Mouse (Mus musculus): ENCODE data around the gene 1700028K03Rik. TPM values are rescaled to one million over a fixed set of nuclear protein-coding genes. Genes with fewer than 3 reads are reported as not detected.

Gene 1700028K03Rik
- polyA plus RNA-seq (2015; fragmentation: Nextera tagmentation; extraction: Ambion mirVana), result 0.06 TPM in 2 replicates

GRCm38 (mm10) chr5:107534581-107534980 lies at the start of gene 1700028K03Rik:
Gene 1700028K03Rik (plus strand): TSS chr5:107534709.

DNA sequence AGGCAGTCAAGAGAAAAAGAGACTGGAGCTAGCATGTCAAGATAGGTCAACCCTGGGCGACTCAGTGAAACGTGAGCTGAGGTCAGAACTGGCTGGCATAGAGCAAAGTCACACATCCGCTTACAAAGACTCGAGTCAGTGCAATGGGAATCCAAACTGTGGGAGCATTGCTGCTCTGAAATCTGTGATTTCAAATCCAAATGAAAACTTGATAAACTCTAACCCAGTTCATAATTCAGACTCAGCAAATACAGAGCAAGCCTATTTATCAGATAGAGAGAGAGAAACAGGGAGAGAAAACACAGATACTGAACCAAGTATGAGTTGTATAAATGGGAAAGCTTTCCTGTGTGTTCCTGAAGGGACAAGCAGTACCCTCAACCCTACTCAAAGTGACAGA lies 27.2 kb upstream of the 1700028K03Rik start, which contains the start of gene Gm42669:
Gene Gm42669 (plus strand): TSS at position 301 of the 400 bp plus-strand sequence.

GRCm38 (mm10) chr5:107597301-107598077 lies 63.0 kb downstream of the 1700028K03Rik start, which contains the start of the genes Rpap2 and Glmn:
Gene Rpap2 (plus strand): TSS chr5:107597373.
Gene Glmn (minus strand): TSS chr5:107597888.

Other genes with a start within 250 kb of the 1700028K03Rik start
- 16.0 and 21.0 TPM in 2 replicates for gene Tgfbr3, start 245.1 kb upstream of the 1700028K03Rik start, polyA plus RNA-seq (2015; fragmentation: Nextera tagmentation; extraction: Ambion mirVana)
- gene Brdt, start 203.6 kb upstream of the 1700028K03Rik start, polyA plus RNA-seq (2015; fragmentation: Nextera tagmentation; extraction: Ambion mirVana), result 0.97 and 1.1 TPM in 2 replicates
- gene Ephx4, start 132.0 kb upstream of the 1700028K03Rik start, polyA plus RNA-seq (2015; fragmentation: Nextera tagmentation; extraction: Ambion mirVana), result 0.16 and 0.40 TPM in 2 replicates
- not detected in 2 replicates for gene Lpcat2b, start 103.2 kb upstream of the 1700028K03Rik start, polyA plus RNA-seq (2015; fragmentation: Nextera tagmentation; extraction: Ambion mirVana)
- 2.3 and 2.5 TPM in 2 replicates for gene Btbd8, start 96.7 kb upstream of the 1700028K03Rik start, polyA plus RNA-seq (2015; fragmentation: Nextera tagmentation; extraction: Ambion mirVana)
- gene Gm42669, start 27.1 kb upstream of the 1700028K03Rik start, polyA plus RNA-seq (2015; fragmentation: Nextera tagmentation; extraction: Ambion mirVana), result 0.19 and 0.23 TPM in 2 replicates
- gene Rpap2, start 62.7 kb downstream of the 1700028K03Rik start, polyA plus RNA-seq (2015; fragmentation: Nextera tagmentation; extraction: Ambion mirVana), result 9.7 and 9.8 TPM in 2 replicates
- 11.7 and 12.2 TPM in 2 replicates for gene Glmn, start 63.2 kb downstream of the 1700028K03Rik start, polyA plus RNA-seq (2015; fragmentation: Nextera tagmentation; extraction: Ambion mirVana)
- 2.3 and 3.2 TPM in 2 replicates for gene Gfi1, start 191.3 kb downstream of the 1700028K03Rik start, polyA plus RNA-seq (2015; fragmentation: Nextera tagmentation; extraction: Ambion mirVana)

Data from spleen, postnatal 0 days (tissue).